Mouse (Mus musculus) B cell, adult (primary cell): ENCODE results near the gene Minar1. TPM values are rescaled to one million over a fixed set of nuclear protein-coding genes. Genes with fewer than 3 reads are reported as not detected.

Experiments
- total RNA-seq: library from RNA; stranded (reverse); gene quantifications from 4 replicates; pipeline ENCODE4 v1.2.4, GENCODE M21; 2023; ENCODE audit not compliant: inconsistent age

Minar1 gene
- not detected in 4 replicates for total RNA-seq

DNA sequence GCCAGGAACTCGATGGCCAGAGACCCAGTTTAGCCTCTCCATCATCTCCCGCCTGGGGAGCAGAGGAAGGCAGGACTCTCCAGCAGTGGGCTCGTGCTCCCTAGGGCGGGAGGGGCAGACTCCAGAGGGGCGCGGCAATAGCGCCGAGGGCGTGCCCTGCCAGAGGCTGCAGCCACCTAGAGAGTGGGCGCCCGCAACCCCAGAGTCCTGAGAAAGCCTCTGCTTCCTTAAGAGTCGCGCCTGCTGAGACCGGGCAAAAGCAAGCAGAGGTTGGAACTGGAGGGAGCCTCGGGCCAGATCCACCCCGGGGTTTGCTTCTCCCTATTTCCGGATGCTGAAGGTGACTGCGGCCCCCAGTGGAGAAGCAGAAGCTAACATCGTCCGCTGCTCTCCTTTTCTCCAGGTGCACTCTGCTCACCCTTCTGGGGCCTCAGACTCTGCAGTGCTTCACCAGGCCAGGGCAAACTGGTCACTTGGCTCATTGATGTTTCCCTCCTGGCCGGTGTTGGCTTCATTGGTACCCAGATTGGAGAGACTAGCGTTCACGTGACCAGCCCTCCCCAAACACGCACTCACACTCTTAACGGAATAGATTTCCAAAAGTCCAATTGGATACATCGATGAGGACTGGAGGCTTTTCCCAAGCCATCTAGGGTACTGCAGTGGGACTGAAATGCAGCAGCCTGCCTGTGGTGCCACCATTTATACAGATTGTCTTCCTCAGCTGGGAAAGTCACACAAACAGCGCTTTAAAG, at the start of gene Minar1:
Gene Minar1 (minus strand): TSS at position 120 of the 755 bp plus-strand sequence.

Other genes with a start within 250 kb of the Minar1 start
- gene Tmed3, start 81.9 kb upstream of the Minar1 start, total RNA-seq: 31.1 to 35.3 TPM (median 34.4 TPM) in 4 replicates
- gene Ankrd34c, start 115.3 kb upstream of the Minar1 start, total RNA-seq: 0.09 to 0.42 TPM (median 0.15 TPM) in 4 replicates